Mouse (Mus musculus) NIH3T3 (cell line): Measurements from ENCODE around the gene Map2k2.

Source experiments
- DNase-seq: peaks from one replicate; pipeline ENCODE4 v3.0.0-alpha.2; 2012; ENCODE audit warnings: low read depth

Gene Map2k2

DNA sequence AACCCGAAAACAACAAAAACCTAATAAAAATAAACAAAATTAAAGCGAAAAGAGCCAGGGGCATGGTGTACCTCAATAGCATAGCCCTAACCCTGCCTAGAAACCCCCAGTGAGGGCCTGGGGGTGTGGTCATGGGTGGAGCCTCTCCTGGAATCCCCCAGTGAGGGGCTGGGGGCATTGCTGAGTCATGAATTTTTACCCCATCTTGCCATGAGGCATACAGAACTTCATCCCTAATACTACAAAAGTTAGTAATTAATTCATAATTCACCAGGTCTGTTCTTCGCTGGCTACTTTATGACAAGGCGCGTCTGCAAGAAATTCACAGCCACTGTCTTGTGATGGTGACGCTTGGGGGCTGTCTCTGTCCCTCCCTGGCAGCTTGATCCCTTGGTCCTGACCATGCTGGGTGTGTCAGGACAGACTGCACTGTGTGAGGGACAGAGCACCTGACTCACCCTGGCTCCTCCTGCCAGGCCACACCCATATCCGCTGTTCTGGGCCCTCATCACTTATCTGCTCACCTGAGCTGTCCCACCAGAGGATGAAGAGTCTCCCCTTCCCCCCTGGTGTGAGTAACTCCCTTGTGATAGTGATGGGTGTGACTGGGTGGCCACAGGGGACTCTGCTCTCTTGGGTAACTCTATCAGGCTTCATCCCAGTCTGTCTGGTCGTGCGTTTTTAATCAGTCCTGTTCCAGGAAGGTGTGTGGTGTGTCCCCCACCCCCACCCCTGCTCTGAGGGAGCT is 10.6 kb upstream of the Map2k2 start:
- DNase-seq: no peak

DNA sequence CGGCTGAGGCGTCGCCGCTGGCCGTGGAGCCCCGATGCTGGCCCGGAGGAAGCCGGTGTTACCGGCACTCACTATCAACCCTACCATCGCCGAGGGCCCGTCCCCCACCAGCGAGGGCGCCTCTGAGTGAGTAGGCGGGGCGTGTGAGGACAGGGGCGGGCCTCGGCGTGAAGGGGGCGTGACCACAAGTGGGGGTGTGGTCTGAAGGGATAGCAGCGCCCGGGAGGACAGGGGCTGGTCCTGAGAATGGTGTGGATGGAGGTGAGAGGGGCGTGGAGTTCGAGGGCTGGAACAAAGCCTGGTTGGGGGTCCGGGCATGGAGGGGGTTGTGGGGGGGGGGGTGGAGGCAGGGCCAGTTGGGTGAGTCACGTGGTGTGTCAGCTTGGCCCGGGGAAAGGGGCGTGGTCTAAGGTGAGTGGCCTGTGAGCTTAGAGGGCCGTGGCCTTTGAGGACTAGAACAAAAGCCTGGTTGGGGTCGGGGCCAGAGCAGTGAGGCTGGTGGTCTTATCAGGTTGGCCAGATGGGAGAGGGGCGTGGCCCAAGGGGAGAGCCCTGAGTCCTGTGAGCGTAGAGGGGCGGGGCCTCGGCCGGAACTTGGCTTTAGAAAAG is 502 bp downstream of the Map2k2 start:
- DNase-seq: peak; percentile 92

DNA sequence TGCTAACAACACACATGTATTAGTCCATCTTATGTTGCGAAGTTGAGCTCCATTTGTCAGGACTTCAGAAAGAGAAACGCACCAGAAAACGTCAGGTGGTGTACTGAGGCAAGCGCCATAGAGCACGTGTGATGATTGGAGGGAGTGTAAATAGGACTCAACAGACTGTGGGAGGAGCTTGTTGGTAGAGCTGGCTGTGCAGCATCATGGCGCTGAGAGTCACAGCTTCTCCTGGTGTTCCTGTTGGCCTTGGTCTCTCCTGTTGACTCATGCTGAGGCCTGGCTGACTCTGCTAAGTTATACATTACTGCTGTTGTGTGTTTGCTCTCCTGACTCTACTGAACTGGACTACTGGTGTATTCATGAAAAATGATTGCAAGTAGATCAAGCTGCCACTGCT is 7.2 kb downstream of the Map2k2 start:
- no peak for DNase-seq

DNA sequence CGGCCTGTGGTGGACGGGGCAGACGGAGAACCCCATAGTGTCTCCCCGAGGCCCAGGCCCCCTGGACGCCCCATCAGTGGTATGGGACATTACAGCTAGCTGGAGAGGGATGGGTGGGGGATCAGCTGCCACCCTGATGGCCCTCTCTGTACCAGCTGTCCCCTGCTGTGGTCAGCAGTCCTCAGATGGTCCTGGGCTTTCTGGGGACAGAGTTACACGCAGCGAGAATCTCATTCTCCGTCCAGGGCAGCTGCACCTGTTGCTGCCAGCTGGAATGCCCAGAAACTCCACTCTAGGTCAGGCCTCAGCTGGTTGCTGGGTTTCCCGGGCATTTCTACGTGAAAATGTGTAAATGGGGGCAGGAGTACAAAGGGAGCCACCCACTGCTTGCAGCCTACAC is 13.9 kb downstream of the Map2k2 start:
- DNase-seq: no peak

- no peak for DNase-seq
Measured at GRCm38 (mm10) chr10:81120650-81121049, 14.9 kb downstream of the Map2k2 start.

- no peak for DNase-seq
Measured at GRCm38 (mm10) chr10:81122889-81123288, 17.2 kb downstream of the Map2k2 start.

DNA sequence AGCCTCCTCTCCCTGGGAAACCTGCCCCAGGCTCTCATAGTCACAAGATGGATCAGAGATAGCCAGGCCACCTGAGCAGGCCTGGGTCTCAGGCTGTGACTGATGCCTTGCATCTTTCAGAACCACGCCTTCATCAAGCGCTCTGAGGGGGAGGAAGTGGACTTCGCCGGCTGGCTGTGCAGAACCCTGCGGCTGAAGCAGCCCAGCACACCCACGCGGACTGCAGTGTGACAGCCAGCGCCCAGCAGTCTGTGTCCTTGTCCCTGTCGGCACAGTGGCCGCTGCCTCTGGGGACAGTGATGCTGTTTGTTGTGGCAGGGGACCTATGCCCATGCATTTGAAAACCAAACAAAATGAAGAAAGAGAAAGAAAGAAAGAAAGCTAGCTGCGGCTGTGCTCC is 17.8 kb downstream of the Map2k2 start:
- DNase-seq: no peak

DNA sequence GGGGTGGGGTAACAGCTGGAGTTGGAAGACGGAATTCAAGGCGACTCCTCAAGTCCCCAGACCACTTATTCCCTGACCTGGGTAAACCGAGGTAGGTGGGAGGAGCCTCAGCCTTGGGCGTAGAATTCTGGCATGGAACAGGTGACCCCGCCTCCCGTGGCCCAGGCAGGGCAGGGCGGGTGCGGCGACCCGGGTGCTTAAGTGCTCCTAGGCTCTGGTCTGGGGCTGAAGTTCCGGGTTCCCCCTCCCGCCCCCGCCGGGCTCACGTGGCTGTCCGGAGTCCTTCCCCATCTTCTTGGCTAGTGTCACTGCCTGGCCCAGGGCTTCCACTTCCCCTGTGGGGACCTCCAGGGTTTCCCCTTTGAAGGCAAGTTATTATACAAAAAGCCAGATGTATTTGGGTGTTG is 28.5 kb downstream of the Map2k2 start:
- DNase-seq: no peak

- no peak for DNase-seq
Measured at GRCm38 (mm10) chr10:81134966-81135681, 29.4 kb downstream of the Map2k2 start, which contains the start of gene Zbtb7a. TSS of gene Zbtb7a (plus strand) at chr10:81135220.

- peak; percentile 82 for DNase-seq
Measured at GRCm38 (mm10) chr10:81135831-81136705, 30.4 kb downstream of the Map2k2 start.

DNA sequence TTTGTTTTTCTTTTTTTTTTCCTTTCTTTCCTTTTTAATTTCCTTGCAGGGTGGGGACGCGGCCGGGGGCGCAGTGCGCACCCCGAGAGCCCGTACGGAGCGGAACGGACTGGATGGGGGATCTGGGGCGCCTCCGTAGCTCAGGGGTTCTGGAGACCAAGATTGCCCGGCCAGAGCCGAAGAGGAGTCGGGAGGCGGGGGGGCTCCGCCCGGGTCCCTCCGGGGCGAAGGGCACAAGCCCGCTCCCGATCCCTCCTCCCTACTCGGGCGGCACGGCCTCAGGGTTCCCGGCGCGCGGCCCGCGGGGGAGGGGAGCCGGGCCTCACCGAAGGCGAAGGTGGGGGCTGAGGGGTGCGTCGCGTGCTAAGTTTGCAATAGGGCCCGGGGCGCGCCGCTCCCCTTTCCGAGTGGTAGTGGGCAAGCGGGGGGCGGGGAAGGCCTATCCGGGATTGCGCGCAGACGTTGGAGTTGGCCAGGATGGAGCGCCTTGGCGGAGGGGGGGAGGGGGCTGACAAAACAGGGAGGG is 31.1 kb downstream of the Map2k2 start:
- peak; percentile 86 for DNase-seq

- DNase-seq: peak; percentile 99
Measured at GRCm38 (mm10) chr10:81137252-81138130, 31.8 kb downstream of the Map2k2 start.

- peak; percentile 66 for DNase-seq
Measured at GRCm38 (mm10) chr10:81138131-81138782, 32.5 kb downstream of the Map2k2 start.

DNA sequence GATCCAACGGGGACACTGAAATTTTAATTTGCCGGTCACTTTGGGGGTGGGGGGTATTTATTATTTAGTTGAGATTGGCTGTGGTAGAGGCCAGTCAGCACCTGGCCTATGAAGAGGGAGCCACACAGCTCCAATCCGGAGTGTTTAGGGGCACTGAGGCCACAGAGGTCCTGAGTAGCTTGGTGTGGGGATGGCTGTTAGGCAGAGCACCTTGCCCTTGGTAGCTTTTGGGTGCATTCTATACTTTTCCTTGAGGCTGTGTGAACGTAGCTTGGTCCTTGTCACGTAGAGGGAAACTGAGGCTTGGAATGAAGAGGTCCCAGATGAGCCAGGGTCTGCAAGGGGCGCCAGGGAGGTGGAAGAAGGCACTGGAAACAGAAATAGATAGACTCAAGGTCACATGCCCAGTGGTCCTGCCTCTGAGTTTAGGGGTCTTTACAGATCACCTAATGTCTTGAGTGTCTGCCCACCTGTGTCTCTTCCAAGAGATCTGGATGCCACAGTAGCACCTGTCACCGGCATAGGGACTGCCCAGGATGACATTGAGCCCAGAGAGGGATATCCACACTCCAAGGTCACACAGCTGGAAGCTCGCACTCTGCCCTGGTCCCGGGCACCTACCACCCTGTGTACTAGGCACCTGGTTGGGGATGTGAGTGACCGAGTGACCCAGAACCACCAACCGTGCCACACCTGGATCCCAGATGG is 33.3 kb downstream of the Map2k2 start:
- no peak for DNase-seq

GRCm38 (mm10) chr10:81139529-81139846 is 33.8 kb downstream of the Map2k2 start:
- DNase-seq: no peak

DNA sequence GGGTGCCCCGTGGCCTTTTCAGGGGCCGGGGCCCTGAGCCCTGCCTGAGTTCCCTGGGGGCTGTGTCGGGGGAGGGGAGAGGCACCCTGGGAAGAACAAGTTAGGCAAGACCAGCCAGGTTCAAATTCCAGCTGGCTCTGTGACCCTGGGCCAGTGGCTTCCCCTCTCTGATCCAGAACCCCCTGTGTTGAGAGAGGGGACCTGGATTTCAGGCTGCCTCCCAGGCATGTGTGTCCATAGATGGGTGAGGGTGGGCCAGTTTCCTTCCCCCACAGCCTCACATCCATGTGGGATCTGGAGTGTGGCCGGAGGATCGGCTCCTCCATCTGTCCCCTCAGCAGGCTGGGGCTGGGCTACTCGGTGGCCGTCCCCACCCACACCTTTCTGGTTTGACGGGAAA is 34.3 kb downstream of the Map2k2 start:
- no peak for DNase-seq

- no peak for DNase-seq
Measured at GRCm38 (mm10) chr10:81140717-81141454, 35.2 kb downstream of the Map2k2 start.

DNA sequence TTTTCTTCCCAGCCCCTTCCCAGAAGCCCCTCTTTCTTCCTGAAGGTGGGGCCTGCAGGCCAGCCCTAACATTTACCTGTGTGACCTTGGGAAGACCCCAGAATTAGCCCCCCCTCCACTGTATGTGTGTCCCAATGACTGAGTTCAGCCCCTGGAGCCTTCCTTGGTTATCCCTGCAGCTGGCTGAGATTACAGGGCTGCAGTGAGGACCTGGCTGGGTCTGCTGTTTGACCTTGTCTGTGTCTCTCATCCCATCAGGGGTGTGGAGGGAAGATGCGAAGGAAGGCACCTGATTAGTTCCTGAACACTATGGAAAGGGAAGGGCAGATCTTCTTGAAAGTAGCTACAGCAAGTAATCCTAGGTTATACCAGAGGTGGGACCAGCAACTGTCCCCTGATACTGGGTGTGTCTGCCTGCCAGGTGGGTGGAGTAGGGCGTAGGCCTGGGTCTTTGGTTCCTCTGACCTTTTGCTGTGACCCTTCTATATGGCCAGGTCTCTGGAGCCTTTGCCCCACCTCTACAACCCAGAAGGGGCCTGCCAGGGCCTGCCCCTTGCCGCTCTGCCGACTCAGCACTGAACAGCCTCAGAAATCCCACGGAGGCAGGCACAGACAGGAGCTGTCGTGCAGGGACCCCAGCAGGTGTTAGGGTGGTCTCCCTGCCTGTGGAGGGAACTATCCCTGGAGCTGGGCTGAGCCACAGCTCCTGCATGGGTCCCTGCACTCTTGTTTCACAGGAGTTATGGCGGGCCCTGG is 35.9 kb downstream of the Map2k2 start:
- no peak for DNase-seq
